Mouse (Mus musculus) lung, postnatal 25 days (tissue): ENCODE results near the gene Rtraf.

Source experiments
- DNase-seq: peaks from one replicate; pipeline ENCODE4 v3.0.0; 2022; ENCODE audit warnings: low spot score

The Rtraf gene

DNA sequence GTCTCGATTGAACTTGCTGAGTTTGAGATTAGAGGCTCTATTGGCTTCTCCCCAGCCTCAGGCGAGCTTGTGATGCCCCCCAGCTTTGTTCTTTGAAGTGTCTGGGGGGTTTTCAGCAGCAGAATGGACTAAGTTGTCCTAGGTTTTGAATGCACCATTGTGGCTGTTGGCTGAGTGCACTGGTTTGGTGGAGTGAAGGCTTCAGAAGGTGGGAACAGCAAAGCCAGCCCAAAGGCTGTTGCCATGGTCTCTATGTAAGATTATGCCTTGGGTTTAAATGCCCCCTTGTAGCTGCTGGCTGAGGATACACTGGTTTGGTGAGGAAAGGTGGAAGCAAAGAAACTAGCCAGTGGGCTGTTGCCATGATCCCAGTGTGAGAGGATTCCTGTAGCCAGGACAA, 23.1 kb downstream of the Rtraf start:
- DNase-seq = no peak

DNA sequence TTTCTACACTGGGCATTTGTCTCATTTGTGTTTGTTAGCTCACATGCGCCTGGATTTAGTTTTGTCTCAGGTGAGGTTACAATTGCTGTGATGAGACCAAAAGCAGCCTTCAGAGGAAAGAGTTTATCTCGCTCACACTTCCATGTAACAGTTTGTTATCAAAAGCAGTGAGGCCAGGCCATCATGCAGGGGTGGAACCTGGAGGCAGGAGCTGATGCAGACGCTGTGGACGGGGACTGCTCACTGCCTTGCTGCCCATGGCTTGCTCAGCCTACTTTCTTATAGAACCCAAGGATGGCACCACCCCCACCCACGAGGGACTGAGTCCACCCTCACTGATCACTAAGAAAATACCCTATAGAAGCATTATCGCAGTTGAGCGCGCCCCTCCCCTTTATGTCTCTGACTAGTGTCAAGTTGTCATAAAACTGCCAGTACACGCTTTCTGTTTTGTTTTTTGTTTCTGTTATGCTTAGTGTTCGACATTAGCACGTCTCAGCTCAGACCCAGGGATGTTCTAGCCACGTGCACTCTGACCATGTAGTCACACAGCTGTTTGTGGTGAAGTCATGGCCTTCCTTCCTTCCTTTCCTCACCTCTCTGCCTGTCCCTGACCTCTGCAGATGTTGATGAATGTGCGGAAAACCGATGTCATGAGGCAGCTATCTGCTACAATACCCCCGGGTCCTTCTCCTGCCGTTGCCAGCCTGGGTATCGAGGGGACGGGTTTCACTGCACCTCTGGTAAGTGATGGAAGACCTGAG, 26.9 kb downstream of the Rtraf start:
- no peak for DNase-seq

DNA sequence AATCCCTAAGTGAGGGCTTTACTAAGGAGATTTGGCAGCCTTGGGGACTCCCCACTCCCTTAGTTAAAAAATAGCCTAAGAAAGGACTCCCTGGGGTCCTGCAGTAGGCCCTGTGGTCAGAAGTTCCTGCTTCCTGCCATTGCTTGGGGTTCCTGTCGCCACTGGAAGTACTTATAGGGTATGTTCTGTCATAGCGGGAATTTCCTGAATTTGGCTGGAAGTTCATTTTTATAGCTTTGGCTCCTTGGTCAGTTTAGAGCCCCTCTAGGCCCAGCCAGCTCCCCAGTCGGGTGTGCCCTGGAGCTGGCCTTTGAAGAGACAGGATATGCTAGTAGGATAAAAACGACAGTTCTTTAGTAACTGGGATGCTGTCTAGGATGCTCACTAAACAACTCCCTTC, 28.7 kb downstream of the Rtraf start:
- no peak for DNase-seq

DNA sequence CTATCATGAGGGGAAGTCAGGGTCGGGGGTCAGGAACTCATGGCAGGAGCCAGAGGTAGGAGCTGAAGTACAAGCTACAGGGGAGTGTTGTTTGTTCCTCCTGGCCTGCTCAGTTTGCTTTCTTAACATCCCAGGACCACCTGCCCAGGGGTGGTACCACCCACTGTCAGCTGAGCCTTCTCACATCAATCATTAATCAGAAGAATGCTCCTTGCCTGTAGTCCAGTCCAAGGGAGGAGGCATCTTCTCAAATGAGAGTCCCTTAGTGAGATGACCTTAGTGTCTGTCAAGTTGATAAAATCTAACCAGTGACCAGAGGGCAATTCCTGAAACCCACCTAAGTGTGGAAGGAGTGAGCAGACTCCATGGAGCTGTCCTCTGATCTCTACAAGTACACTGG, 35.2 kb downstream of the Rtraf start:
- DNase-seq = no peak

DNA sequence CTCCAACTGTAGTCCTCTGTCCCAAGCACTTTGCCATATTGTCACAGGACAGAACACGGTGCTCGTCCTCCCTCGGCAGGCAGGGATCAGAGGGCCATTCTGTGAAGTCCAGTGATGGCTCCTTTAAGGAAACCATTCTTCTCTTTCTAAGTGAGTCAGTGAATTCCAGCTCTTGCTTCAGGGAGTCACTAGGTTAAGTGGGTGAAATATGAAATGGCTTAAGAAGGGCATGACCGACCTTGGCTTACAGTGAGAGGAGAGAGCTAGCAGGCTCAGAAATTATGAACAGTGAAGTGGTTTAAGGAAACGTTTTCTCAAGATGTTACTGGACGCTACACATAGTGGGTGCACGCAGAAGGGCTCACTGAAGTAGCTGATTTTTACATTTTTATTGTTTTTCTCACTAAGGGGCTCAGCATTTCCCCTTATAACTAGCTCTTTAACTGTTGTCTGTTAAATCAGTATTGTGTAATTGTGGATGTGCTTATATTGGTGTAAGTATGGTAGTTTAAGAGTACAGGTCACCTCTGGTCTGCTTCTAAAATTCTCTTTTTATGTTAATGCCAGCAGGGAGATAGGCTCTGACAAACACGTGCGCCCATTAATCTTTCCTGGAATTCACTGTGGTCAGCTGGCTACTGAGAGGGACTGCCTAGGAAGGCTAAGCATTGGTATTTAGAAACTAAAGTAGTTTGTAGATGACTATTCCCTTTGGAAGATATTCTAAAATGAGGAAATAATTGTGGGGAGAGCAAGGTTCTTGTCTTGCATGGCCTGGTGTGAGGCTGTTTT, 37.6 kb downstream of the Rtraf start:
- no peak for DNase-seq

DNA sequence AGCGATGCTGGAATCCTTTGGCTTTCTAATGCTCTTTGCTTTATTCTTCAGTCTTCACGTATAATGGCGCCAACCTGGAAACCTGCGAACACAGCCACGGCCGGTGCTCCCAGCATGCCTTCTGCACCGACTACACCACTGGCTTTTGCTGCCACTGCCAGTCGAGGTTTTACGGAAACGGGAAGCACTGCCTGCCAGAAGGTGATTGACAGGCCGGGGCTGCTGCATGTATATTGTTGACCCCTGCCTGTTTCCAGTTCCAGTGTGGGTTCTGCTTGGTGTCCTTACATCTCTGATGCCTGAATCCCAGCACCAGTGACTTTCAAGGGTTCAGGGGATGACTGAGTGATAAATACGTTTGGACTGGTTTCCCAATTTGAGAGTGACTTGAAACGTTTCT, 45.7 kb downstream of the Rtraf start:
- DNase-seq = no peak

DNA sequence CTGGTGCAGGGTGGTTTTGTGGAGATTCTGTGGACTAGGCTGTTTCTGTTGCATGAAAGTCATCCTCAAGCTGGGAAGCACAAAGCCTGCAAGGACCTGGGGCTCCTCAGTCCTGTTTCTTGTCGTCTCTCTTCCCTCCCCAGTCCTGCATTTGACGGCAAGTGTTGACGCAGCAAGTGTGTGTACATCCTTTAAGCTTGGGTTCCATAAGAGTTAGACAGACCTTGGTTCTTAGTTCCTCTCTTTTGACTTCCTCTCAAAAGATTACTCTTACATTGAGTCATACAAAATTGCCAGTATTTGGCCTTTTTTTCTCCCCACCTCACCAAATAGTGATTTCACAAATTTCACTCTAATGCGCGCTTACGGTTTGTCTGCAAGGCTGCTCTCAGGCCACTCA, 46.3 kb downstream of the Rtraf start:
- no peak for DNase-seq

DNA sequence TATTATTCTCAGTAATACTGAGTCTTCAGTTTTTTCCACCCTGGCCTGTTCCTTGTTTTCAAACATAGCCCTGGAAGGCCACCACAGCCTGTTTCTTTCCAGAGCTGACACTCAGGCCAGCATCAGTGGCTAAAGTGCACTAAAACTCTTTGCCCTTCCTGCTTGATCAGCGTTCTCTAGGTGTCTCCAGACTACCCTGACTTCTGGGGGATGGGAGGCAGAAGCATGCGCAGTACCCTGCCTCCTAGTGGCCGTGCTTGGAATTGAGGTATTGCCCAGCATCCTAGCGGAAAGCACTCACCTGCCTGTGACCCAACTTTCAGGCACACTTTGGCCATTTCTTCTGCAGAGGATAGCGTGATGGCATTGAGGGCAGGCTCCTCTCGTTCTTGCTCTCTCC, 46.7 kb downstream of the Rtraf start:
- DNase-seq = peak; percentile 38

DNA sequence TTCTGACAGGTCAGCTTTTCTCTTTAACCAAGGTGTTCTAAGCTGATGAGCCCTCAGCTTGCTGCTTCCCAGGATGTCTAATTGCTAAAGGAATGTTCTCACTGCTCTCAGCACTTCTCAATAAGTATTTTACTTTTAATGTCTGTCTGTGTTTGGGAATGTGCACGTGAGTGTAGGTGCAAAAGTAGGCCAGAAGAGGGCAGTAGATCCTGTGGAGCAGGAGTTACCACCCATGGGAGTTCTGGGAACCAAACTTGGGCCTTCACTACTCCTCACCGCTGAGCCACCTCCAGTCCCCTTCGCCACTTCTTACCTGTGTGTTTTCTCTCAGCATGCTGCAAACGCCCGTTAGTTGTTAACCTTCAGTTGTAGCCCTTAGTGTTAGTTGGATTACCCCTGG, 47.4 kb downstream of the Rtraf start:
- DNase-seq = no peak

DNA sequence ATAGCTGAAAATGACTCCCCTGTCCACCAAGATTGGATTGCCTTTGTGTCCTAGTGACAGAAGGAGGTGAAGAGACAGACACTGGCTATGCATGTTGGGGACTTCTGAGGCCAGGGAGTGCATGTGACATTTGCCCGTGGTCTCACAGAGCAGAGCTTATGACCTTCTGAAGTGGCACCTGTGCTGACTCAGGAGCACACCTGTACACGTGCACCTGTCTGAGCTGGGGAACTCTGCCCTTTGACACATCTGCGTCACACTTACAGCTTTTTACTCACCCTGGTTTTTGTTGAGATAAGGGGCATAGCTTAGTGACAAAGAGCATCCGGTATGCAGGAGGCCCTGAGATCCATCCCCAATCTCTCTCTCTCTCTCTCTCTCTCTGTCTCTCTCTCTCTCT, 48.1 kb downstream of the Rtraf start:
- no peak for DNase-seq

DNA sequence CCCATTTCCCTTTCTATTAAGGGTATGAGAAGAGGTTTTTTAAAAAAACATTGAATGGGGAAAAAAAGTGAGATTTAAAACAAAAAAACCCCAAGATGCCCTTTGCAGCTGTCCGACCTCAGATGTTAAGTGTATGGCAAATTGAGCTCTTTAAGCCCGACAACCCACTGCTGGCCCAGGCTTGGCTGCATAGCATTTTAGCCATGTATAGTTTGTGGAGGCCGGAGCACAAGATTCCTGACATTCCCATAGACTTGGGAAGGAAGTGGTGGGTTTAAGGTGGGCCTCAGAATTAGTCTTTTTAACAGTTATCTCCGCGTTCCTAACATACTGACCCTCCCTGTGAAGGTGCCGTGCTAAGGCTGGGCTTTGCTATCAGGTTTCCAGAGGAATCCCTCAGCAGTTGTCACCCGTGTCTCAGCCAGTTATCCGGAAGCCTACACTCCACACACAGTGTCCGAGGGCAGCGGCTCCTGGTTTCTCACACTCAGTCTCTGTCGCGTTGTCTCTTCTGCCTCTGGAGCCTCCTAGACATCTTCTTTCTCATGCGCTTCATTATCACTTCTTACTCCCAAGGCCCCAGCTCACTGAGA, 49.5 kb downstream of the Rtraf start:
- DNase-seq = no peak

DNA sequence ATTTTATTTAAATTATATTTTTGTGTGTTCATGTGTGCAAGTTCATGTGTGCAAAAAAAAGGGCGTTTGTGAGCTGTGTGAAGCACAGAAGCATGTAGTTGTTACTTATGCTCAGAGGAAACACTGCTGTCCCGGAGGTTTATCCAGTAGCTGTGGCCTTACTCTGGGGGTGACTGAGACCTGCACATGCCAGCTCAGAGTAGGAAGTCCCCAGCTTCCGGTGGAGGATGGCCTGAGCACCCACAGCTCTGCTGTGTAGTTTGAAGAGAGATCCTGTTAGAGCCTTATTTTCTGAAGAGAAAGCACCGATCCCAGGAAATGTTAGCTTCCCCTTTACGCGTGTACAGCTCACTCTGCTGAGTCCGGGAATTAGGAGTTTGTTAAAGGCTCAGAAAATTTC, 52.5 kb downstream of the Rtraf start:
- DNase-seq = no peak

DNA sequence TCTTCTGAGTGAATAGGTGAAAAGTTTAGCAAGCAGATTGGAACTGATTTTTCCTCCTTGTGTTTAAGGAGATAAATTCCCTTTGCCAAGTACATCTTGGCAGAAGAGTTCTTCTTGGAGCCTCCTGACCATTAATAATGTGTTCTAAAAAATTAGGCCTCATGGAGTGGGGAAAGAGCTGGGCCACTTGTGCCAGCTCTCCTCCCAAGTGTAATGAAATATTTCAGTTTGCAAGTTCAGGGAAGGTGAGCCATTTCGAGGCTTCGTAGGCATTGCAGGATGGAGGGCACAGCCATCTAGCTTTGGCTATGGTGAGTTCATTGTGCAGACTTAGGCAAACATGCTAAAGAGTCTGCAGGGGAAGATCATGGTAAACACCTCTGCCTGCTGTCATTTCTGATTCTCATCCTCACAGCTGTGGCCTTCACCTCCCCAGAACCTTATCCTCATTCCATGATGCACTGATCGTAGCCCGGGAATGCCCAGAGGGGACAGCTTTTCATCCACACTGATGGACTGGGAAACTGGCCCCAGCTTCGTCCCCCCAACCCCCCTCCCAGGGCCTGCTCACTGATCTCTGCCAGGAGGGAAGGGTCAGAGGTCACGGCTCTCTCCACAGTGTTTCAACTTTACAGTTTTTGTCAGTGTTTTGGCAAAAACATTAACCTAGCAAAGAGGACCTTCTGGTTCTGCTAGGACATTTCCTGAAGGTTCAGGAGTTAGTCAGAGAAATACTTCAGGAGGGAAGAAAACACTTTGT, 54.0 kb downstream of the Rtraf start:
- DNase-seq = peak; percentile 48

DNA sequence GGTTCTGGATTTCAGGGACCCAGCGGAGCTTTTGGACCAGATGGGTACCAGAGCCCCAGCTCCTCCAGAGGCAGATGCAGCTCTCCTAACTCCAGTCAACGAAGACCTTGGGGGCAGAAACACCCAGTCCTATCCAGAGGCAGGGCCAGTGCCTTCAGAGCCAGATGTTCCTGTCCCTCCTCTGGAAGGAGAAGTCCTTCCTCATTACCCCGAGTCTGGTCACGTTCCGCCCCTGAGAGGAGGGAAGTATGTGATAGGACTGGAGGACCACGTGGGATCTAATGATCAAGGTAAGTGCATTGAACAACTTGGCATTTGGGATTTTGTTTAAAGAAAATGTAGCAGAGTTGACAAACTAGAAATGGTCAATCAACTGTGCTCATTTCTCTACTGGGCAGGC, 55.0 kb downstream of the Rtraf start:
- no peak for DNase-seq

DNA sequence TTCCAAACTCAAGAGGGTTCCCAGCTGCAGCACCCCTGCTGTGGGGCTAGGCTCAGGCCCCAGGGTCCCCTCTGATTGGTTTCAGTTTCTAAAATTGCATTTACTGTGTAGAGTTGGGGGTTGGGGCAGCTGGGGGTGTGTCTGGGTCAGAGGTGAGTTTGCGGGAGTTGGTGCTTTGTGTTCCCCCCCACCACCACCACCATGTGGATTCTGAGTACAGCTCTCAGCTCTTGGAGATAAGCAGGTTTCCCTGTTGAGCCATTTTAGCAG, 57.3 kb downstream of the Rtraf start:
- DNase-seq = no peak

DNA sequence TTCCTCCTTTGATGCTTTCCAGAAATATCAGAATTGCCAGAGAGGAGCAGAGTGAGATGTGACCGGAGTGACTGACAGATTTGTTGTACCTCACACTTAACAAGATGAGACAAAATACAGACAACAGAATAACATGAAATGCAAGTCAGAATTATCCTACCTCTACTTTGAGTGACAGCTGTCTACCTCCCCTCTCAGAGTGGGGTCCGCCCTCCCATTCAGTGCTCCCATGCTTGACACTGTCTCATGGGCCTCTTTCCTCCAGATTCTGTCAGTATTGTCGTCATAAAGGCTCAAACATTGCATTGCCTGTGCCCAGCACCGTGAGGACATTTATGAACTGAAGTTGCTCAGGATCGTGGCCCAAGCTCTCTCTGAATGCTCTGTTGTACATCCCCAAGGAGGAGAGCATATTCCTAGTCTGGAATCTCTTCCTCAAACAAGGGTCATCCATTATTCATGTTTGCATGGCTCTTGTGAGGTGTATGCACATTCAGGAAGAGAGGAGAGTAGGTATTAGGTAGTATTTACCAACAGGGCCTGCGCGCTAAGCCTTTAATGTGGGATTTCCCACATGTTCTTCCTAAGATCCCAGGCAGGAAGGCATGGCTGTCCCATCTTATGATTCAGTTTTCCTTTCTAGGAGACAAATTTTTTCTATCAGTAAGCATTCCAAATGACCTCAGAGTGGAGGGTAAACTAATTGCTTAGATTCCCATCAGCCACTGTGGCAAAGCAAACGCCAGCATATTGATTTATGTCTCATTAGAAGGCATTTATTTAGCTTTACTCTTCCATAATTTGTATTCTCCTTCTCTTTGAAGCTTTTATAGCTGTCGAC, 57.9 kb downstream of the Rtraf start:
- DNase-seq = no peak

DNA sequence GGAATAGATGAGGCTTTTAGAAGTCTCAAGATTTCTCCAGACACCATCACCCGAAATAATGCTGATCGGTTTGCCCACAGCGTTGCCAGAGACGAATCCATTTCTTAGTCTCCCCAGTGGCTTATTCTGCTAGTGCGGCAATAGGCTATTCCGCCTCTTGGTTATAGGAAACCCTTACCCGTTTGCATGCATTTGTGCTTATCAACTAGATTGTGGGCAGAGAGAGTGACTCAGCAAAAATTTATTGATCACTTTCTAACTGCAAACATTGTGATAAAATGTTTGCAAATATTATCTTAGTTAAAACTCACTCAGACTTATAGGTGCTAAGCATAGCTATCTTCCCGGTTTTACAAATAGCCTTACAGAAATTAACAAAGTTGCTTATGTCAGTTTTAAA, 59.3 kb downstream of the Rtraf start:
- no peak for DNase-seq

DNA sequence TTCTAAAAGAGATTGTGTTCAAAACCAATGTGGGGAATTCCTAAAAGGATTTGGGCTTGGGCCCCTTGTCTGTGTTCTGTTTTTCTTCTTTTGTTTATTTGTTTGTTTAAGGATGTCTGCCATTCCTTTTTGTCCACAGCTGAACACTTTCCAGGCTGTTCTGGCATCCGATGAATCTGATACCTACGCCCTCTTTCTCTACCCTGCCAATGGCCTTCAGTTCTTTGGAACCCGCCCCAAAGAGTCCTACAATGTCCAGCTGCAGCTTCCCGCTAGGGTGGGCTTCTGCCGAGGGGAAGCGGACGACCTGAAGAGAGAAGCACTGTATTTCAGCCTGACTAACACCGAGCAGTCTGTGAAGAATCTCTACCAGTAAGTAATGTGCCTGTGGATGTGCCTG, 60.1 kb downstream of the Rtraf start:
- DNase-seq = no peak

DNA sequence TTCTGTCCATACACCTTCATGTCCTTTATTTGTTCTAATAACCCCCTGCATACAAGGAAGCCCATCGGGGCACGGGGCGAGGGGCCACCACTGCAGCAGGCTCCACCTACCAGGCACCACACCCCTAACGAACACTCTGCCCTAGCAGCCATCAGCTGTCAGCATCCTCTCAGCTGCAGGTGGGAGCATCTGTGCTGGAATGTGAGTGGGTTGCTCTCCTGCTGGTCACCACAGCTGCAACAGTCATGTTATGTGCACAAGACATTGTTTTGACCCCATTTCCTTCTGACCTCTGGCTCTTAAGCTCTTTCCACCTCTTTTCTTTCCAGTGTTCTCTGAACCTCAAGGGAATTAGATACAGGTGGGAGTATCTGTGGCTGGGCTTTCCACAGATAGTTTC, 61.6 kb downstream of the Rtraf start:
- DNase-seq = no peak
